Mouse (Mus musculus) megakaryocyte, embryonic 14.5 days (primary cell): Measurements from ENCODE around the gene Atf6.

Experiments used
- FLI1 ChIP-seq: IDR thresholded peaks from 2 replicates; pipeline ENCODE4 v1.6.1; 2012; ENCODE audit warnings: low read length, inconsistent platforms, mixed read lengths
- GATA1 ChIP-seq: IDR thresholded peaks from 3 replicates; pipeline ENCODE4 v1.6.1; 2012; ENCODE audit warnings: mixed read lengths, low read length, inconsistent platforms, borderline replicate concordance

- TF ChIP-seq GATA1 (no peak), FLI1 (no peak)
These were observed 735 bp upstream of the Atf6 start for GRCm38 (mm10) chr1:170868107-170868904.
